Mouse (Mus musculus) CD4-positive, CD25-positive, alpha-beta regulatory T cell (primary cell): ENCODE measurements around the gene Olfr883. TPM values are rescaled to one million over a fixed set of nuclear protein-coding genes. Genes with fewer than 3 reads are reported as not detected.

Source experiments
- polyA plus RNA-seq: library from polyadenylated mRNA; unstranded; fragments of 100-300 nt; shearing (Covaris generic); gene quantifications from one replicate; pipeline ENCODE4 v1.2.1, GENCODE M21; 2017

The Olfr883 gene
- polyA plus RNA-seq, result not detected

GRCm38 (mm10) chr9:38025508-38025907 is at the start of gene Olfr883:
Gene Olfr883 (plus strand): TSS chr9:38025808.

GRCm38 (mm10) chr9:37991525-37991924 is 34.1 kb upstream of the Olfr883 start, which contains the start of gene Olfr881:
Gene Olfr881 (plus strand): TSS chr9:37991825.

GRCm38 (mm10) chr9:38046255-38046654 is 20.6 kb downstream of the Olfr883 start, which contains the start of gene Olfr884:
Gene Olfr884 (plus strand): TSS chr9:38046555.

GRCm38 (mm10) chr9:38061022-38061421 is 35.4 kb downstream of the Olfr883 start, which contains the start of gene Olfr885:
Gene Olfr885 (plus strand): TSS chr9:38061322.

Other genes with a start within 250 kb of the Olfr883 start
- gene Olfr876, start 222.8 kb upstream of the Olfr883 start, polyA plus RNA-seq, result 0.06 TPM
- gene Olfr877, start 171.5 kb upstream of the Olfr883 start, polyA plus RNA-seq, result 0.08 TPM
- 0.02 TPM for gene Olfr145, start 129.1 kb upstream of the Olfr883 start, polyA plus RNA-seq
- gene Olfr878, start 108.0 kb upstream of the Olfr883 start, polyA plus RNA-seq, result 0.14 TPM
- gene Olfr881, start 34.0 kb upstream of the Olfr883 start, polyA plus RNA-seq, result not detected
- not detected for gene Olfr884, start 20.7 kb downstream of the Olfr883 start, polyA plus RNA-seq
- gene Olfr885, start 35.5 kb downstream of the Olfr883 start, polyA plus RNA-seq, result not detected
- gene Olfr887, start 58.3 kb downstream of the Olfr883 start, polyA plus RNA-seq, result 0.06 TPM
- gene Olfr888, start 82.3 kb downstream of the Olfr883 start, polyA plus RNA-seq, result 0.10 TPM
- gene Olfr889, start 89.4 kb downstream of the Olfr883 start, polyA plus RNA-seq, result 0.11 TPM
- gene Olfr890, start 116.7 kb downstream of the Olfr883 start, polyA plus RNA-seq, result 0.04 TPM
- gene Olfr891, start 155.0 kb downstream of the Olfr883 start, polyA plus RNA-seq, result not detected
- gene Olfr893, start 182.6 kb downstream of the Olfr883 start, polyA plus RNA-seq, result not detected
- gene Olfr894, start 192.2 kb downstream of the Olfr883 start, polyA plus RNA-seq, result not detected
- not detected for gene Olfr143, start 227.0 kb downstream of the Olfr883 start, polyA plus RNA-seq
- not detected for gene Olfr895, start 242.0 kb downstream of the Olfr883 start, polyA plus RNA-seq